Mouse (Mus musculus) liver, embryonic 14.5 days (tissue): ENCODE measurements around the gene Qars. TPM values are rescaled to one million over a fixed set of nuclear protein-coding genes. Genes with fewer than 3 reads are reported as not detected.

Experiments used
- ATAC-seq: fragments of 200-750 bp; cut with Nextera tagmentation; 2 replicates; pipeline ENCODE4 v1.8.0; 2017; ENCODE audit warnings: moderate number of reproducible peaks, mild to moderate bottlenecking, moderate library complexity; ENCODE audit not compliant: insufficient read depth
- DNase-seq, 3 experiments: peaks; one replicate each; pipeline ENCODE4 v3.0.0-alpha.2; 2012 to 2013; ENCODE audit warnings: low read depth in 3 of 3, low spot score in 3 of 3
- H3K27ac ChIP-seq: fragments of 300-500 bp; sonication (generic); 2 replicates; pipeline ENCODE4 v1.5.1; 2014; ENCODE audit warnings: moderate library complexity, mild to moderate bottlenecking, control low read depth, inconsistent platforms
- H3K27me3 ChIP-seq: fragments of 300-500 bp; sonication (generic); 2 replicates; pipeline ENCODE4 v1.6.1; 2014; ENCODE audit warnings: mild to moderate bottlenecking, low read length, moderate library complexity; ENCODE audit not compliant: control insufficient read depth, insufficient read depth
- H3K36me3 ChIP-seq: fragments of 300-500 bp; sonication (generic); replicated peaks from 2 replicates; pipeline ENCODE4 v1.6.1; 2014; ENCODE audit warnings: low read depth; ENCODE audit not compliant: control insufficient read depth, insufficient read depth
- H3K4me1 ChIP-seq, 2 experiments: fragments of 200-500 bp in 1 of 2; fragments of 300-500 bp in 1 of 2; sonication (generic) in 1 of 2; replicated peaks; 2 replicates each; pipeline ENCODE4 v1.6.1; 2012 to 2014; ENCODE audit warnings: antibody characterized with exemption in 1 of 2, inconsistent platforms in 1 of 2, low read length in 1 of 2; ENCODE audit not compliant: control insufficient read depth in 2 of 2, insufficient read depth in 2 of 2
- H3K4me2 ChIP-seq: fragments of 300-500 bp; sonication (generic); 2 replicates; pipeline ENCODE4 v1.6.1; 2014; ENCODE audit warnings: low read depth, mild to moderate bottlenecking, control low read depth, moderate library complexity
- H3K4me3 ChIP-seq, 2 experiments: fragments of 200-500 bp in 1 of 2; fragments of 300-500 bp in 1 of 2; sonication (generic) in 1 of 2; 2 replicates each; pipeline ENCODE4 v1.5.1; 2012 to 2014; ENCODE audit warnings: low read depth in 2 of 2, low read length in 2 of 2, mild to moderate bottlenecking in 2 of 2, control low read depth in 1 of 2, inconsistent platforms in 1 of 2, moderate library complexity in 1 of 2; ENCODE audit not compliant: insufficient read depth in 1 of 2
- H3K9ac ChIP-seq: fragments of 300-500 bp; sonication (generic); replicated peaks from 2 replicates; pipeline ENCODE4 v1.6.1; 2014; ENCODE audit warnings: mild to moderate bottlenecking, control low read depth, moderate library complexity
- H3K9me3 ChIP-seq: fragments of 300-500 bp; sonication (generic); 2 replicates; pipeline ENCODE4 v1.6.1; 2016; ENCODE audit warnings: low read length, mixed read lengths; ENCODE audit not compliant: control insufficient read depth
- CTCF ChIP-seq: IDR thresholded peaks from 2 replicates; pipeline ENCODE4 v1.5.1; 2016; ENCODE audit warnings: antibody characterized with exemption, low read depth, control low read depth
- EP300 ChIP-seq: IDR thresholded peaks from 2 replicates; pipeline ENCODE4 v1.6.1; 2016; ENCODE audit warnings: antibody characterized with exemption, low read depth
- WGBS: fragments of 180-500 bp; shearing (Covaris S2); extraction: QIAGEN DNeasy Blood & Tissue Kit; methylation state at CpG from one replicate; pipeline ENCODE4 v1.1.7; 2014; ENCODE audit not compliant: insufficient replicate concordance; 5-methylcytosine and 5-hydroxymethylcytosine counted together
- polyA plus RNA-seq, 2 experiments: library from polyadenylated mRNA; depleted of rRNA in 1 of 2; stranded (reverse) in 1 of 2; unstranded in 1 of 2; fragments of >200 nt; fragmentation: Nextera tagmentation in 1 of 2; extraction: Ambion mirVana in 1 of 2; gene quantifications; 2 replicates each; pipeline versions ENCODE4 v1.2.1 to v1.2.3; 2012 to 2014

Qars gene
- polyA plus RNA-seq, 2 experiments, result 65.8 to 88.6 TPM

DNA sequence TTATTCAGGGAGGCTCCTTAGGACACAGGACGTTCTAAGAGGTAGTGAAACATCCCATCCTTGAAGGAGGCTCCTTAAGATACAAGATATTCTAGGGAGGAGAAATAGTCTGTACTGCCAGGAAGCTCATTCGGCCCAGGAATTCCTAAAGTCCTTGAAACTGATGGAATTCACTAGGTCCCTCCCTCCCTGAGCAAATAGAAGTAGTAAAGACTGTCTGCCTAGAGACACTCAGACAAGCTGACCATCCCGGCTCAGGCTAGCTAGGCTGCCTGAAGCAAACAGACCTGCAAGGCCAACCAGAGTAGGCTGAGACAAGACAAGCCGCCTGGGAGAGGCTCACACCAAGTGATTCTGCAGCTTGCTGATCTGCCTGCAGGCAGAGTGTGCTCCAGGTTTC is 37.7 kb upstream of the Qars start:
- DNase-seq, result no peak
- Histone ChIP-seq H3K36me3 (peaks cover 3% of the 10 kb centered on the region; the same call in 1 of the 2 replicates), H3K4me2 (no peak overlapping the region), H3K9me3 (no peaks in the 10 kb centered on the region), H3K9ac (no peak overlapping the region), H3K4me3 (no peak overlapping the region), H3K27ac (no peak overlapping the region), H3K27me3 (no peaks in the 10 kb centered on the region), H3K4me1 (no peaks in the 10 kb centered on the region)
- WGBS, result 54% methylated on average over 4 of the region's 4 CpGs
- ATAC-seq, result no peak
- no peak for TF ChIP-seq CTCF
- TF ChIP-seq EP300, result no peak

DNA sequence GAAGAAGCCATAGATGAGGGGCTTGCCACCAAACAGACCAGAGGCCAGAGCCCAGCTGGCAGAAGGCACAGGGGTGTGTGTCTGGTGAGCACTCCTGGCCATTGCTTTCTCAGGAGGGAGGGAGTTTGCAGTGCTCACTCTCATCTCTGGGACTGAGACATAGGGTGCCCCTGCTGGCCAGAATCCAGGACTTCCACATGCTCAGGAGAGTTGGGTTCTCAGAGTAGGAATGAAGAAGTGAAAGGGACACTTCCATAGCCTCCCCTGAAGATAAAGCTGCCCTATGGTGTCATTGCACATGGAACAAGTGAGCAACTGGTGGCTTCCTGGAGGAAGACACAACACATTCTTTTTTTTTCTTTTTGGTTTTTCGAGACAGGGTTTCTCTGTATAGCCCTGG is 33.0 kb upstream of the Qars start:
- no peak for ATAC-seq
- 33% methylated on average over 1 of the region's 1 CpGs for WGBS
- no peaks in the 10 kb centered on the region; the same call in 1 of the 2 replicates for H3K27me3 ChIP-seq
- H3K9me3 ChIP-seq, result no peaks in the 10 kb centered on the region
- DNase-seq, result no peak
- TF ChIP-seq CTCF (peak; percentile 29), EP300 (no peak)
- H3K27ac ChIP-seq, result no peak overlapping the region
- no peak overlapping the region for H3K9ac ChIP-seq
- H3K4me1 ChIP-seq, result peaks cover 0 to 6% of the 10 kb centered on the region in 2 experiments; a peak in 1 of 4 replicates
- no peak overlapping the region for H3K4me3 ChIP-seq
- H3K4me2 ChIP-seq, result no peak overlapping the region
- H3K36me3 ChIP-seq, result no peaks in the 10 kb centered on the region

DNA sequence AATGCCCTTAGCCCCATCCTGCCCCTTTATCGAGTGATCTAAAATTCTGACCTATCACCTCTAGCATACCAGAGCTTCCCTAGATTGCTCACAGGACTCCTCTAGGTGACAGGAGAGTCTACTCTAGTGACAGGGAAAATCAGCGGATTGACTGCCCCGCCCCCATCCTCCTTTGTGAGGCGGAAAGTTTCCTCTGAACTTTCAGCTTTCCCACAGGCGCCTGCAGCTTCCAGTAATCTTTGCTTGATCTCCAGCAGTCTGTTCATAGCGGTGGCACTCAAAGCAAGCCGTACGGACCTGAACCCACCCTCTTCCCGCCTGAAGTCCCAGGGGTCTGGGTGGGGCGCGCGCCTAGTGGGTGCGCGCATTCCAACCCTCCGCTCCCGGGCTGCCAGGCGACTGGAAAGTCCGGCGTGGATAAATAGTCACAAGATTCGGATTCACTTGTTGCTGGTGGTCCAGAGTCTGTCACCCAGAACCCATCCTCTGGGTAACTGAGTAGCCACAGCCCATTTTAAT is 28.8 kb upstream of the Qars start:
- Histone ChIP-seq H3K9ac (no peak overlapping the region; the same call in 1 of the 2 replicates), H3K27me3 (no peaks in the 10 kb centered on the region; the same call in 1 of the 2 replicates), H3K4me1 (peaks cover 0 to 6% of the 10 kb centered on the region in 2 experiments; a peak in 1 of 4 replicates), H3K9me3 (no peaks in the 10 kb centered on the region), H3K36me3 (no peaks in the 10 kb centered on the region), H3K4me3 (peak overlapping the region; percentile 50 to 61), H3K4me2 (peak overlapping the region; percentile 50), H3K27ac (no peak overlapping the region)
- 3% methylated on average over 20 of the region's 20 CpGs for WGBS
- TF ChIP-seq CTCF (no peak), EP300 (no peak)
- DNase-seq (no peak), ATAC-seq (peak; percentile 28; the same call in 1 of the 2 replicates)

DNA sequence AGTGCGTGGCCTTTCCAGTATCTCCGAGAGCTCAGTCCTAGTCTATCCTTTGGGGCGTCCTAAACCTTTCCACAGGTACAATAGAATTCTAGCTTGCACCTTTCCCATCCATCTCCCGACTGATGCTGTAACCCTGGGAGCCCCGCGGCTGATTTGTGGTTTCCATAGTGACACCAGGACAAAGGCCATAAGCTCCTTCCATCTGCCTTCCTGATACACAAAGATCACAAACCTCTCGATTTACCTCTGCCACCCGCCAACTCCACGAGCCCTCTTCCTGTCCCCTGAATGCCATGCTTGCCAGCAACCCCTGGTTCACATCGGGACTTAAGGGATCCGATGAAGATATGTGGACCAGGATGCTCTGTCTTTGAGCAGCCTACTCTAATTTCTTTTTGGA is 28.3 kb upstream of the Qars start:
- no peak overlapping the region; a peak in 1 of 4 replicates for H3K4me3 ChIP-seq
- WGBS, result 32% methylated on average over 11 of the region's 11 CpGs
- H3K27me3 ChIP-seq, result no peaks in the 10 kb centered on the region; the same call in 1 of the 2 replicates
- DNase-seq, result no peak
- TF ChIP-seq EP300, result no peak
- TF ChIP-seq CTCF, result no peak
- H3K4me2 ChIP-seq, result peak overlapping the region; percentile 50
- H3K27ac ChIP-seq, result no peak overlapping the region
- peaks cover 0 to 6% of the 10 kb centered on the region in 2 experiments; a peak in 1 of 4 replicates for H3K4me1 ChIP-seq
- no peaks in the 10 kb centered on the region for H3K9me3 ChIP-seq
- H3K36me3 ChIP-seq, result no peaks in the 10 kb centered on the region
- H3K9ac ChIP-seq, result no peak overlapping the region
- no peak for ATAC-seq

DNA sequence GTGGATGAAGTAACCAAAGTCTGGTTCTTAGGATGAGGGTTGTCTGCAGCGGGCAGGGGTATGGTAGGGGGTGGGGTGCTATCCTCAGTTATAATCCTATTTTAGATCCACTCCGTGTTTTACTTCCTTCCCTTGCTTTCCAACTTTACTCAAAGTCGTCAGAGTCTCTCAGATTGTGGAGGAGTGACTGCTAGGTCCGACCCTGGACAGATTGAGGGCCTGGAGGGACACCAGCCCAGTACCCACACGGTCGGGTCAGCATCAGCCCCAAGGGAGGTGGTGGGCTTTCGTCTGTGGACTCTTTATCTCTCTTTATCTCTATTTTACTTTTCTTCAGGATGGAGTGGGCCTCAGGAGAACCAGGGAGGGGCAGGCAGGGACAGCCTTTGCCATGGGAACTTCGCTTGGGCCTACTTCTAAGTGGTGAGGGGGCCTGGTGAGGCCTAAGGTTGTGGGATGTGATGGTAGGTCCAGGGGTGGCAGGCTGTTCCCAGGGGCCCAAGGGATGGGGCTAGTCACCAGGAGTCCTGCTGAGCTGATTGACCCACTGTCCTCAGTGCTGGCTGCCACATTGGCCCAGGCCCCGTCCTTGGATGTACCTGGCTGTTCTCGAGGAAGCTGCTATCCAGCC is 27.7 kb upstream of the Qars start, which contains the start of gene Lamb2:
TSS of gene Lamb2 (plus strand) at position 16 of the 631 bp plus-strand sequence.
- Histone ChIP-seq H3K4me2 (peak within 1 kb of the TSS; percentile 50), H3K9me3 (no peaks in the 10 kb centered on the region), H3K27me3 (no peaks in the 10 kb centered on the region; the same call in 1 of the 2 replicates), H3K4me1 (peaks cover 0 to 6% of the 10 kb centered on the region in 2 experiments; a peak in 1 of 4 replicates), H3K27ac (no peak within 1 kb of the TSS), H3K4me3 (peak within 1 kb of the TSS; percentile 50 to 61), H3K36me3 (no peaks in the 10 kb centered on the region), H3K9ac (no peak within 1 kb of the TSS; the same call in 1 of the 2 replicates)
- no peak for DNase-seq
- no peak for ATAC-seq
- WGBS, result 29% methylated on average over 10 of the region's 10 CpGs
- TF ChIP-seq CTCF (no peak), EP300 (no peak)
